Mouse (Mus musculus): ENCODE results near the gene St6galnac4.

Gene St6galnac4

DNA sequence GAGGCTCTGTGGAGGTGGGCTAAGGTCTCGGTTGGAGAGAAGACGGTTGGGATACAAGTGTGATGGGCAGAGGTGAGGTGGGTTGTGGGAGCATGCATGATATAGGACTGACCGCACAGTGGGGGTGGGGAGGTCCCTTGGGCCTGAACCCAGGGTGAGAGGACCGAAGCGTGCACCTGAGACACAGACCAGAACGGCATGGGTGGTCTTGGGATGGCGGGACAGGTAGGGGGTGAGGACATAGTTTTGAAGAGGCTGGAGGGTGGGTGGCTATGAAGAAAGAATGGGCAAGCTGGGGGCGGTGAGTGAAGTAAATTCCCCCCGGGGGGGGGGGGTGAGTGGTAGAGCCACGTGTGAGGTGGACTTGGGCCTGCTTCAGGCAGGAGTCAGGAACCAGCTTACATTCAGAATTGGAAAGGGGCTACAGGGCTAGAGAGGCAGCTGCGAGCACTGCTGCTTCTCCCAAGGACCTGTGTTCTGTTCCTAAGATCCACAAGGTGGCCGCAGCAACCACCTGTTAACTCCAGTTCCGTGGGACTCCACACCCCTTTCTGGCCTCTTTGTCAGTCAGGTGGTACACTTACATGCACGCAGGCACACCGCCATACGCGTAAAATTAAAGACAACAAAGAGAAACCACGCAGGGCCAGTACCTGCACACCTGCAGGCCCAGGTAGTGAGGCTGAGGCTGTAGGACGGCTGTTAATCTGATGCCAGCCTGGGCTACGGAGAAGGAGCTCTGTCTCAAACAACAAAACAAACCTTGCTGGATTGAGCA, 40.6 kb downstream of the St6galnac4 start:
- peak; percentile 39 for DNase-seq (ENCODE audit: low read depth, low spot score)

DNA sequence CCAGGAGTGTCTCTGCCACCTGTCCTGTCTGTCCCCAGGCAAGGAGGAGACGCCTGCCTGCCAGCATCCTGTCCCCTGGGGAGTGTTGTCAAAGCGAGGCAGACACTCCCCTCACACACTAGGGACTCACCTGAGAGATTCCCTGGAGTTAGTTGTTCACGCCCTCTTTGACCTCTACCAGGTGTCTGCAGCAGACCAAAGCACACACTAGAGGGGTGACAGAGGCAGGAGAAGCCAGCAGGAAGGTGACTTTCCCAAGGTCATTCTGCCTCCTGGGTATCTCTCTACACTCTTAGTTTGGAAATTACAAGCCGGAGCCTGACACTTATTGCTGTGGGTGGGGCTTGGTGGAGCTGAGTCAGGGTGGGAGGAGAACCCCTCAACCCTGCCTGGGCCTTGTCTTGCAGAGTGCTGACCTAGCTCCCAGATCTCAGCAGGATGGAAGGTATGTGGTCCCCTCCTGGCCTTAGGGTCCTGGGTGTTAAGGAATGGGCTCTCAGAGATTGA, 41.2 kb downstream of the St6galnac4 start:
- DNase-seq (ENCODE audit: low read depth, low spot score), result peak; percentile 36

DNA sequence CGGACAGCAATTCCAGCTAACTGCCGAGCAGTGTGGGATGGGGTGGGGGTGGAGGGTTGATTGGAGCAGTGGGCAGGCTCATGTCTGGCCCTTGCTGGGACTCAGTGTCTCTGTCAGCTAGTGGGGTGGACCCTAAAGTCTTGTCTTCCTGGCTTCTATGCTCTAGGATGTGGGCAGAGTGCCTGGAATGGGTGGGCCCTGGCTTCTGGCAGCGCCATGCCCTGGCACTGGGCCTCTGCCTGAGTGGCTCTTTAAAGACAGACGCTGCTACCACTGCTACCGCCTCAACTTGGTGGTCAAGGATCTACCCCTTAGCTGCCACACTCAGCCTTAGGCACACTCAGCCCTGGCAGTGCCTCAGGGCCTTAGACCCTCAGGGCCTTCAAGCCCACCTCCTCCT, 41.8 kb downstream of the St6galnac4 start:
- DNase-seq (ENCODE audit: low read depth, low spot score), result peak; percentile 73

DNA sequence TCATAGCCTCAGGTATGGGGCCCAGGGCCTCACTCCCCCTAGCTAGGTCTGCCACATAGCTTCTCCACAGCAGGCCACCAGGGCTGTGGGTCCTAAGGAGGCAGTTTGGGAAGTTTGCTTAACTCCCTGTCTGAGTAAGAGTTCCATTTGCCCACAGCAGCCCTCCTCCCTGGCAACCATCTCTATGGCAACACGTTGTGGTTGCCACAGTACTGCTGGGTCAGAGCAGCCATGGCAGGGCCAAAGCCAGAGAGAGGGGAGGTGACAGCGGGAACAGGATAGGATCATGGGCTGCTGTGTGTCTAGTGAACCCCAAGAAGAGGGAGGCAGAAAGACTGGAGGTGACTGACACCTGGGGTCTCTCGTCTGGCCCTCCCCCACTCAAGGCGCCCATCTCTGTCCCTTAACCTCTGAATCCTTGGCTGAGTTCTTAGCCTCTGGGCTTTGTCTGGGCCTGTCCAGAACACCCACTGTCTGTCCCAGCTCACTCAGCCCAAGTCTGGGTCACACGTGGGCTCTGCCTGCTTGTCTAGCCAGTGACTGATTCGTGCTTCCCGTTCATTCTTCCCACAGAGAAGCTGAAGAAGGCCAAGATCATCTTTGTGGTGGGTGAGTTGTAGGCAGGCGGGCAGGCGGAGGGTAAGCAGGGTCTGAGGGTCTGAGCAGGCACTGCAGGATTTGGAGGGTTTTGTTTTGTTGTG, 42.5 kb downstream of the St6galnac4 start:
- peak; percentile 82 for DNase-seq (ENCODE audit: low read depth, low spot score)

DNA sequence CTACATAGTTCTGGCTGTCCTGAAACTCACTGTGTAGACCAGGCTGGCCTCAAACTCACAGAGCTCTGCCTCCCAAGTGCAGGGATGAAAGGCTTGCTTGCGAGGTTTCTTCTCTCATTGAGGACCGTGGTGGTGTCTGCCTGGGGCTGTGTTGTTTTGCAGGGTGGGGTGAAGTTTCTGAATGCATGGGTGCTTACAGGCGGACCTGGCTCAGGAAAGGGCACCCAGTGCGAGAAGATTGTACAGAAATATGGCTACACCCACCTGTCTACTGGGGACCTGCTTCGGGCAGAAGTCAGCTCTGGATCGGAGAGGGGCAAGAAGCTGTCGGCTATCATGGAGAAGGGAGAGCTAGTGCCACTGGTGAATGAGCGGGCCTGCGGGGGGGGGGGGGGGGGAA, 43.1 kb downstream of the St6galnac4 start:
- DNase-seq (ENCODE audit: low read depth, low spot score), result no peak

DNA sequence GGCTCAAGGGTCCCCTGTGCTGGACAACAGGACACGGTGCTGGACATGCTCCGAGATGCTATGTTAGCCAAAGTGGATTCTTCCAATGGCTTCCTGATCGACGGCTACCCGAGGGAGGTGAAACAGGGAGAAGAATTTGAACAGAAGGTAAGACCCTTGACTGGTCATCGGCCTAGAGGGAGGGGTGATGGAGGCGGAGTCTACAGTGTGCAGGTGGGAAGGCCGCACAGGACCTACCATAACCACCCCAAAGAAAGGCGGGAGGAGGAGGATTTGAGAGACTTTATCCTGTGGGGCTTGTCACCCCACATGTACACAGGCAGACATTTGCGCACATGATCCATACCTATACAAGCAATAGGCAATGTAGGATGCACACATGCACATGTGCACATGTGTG, 44.2 kb downstream of the St6galnac4 start:
- DNase-seq (ENCODE audit: low read depth, low spot score), result no peak

DNA sequence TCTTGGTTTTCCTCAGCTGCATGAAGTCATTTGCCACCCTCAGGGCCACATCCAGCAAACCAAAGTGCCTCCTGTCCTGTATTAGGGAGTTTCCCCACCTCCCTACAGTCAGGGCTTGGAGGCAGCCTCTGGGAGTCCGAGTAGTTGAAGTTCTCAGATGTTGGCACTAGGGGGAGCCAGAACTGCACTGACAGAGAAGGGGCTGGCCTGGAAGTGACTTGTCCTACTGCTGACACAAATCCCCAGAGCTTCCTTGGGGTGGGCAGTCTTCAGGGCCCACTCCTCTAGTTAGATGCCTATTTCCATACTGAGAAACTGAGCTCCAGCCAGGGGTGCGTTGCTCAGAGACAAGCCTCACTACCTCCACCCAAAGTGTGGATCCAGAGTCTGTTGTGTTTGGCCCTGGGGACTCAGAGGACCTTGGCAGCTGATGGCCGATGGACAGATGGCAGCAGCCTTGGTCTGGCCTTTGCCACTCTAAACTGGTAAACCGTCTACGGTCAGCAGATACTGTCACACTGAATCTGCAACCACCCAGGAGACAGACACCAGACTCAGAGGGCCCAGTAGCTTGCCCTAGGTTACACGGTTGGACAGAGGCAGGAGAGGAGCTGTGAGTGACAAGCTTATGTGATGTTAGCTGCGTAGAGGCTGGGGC, 45.0 kb downstream of the St6galnac4 start:
- peak; percentile 91 for DNase-seq (ENCODE audit: low read depth, low spot score)

DNA sequence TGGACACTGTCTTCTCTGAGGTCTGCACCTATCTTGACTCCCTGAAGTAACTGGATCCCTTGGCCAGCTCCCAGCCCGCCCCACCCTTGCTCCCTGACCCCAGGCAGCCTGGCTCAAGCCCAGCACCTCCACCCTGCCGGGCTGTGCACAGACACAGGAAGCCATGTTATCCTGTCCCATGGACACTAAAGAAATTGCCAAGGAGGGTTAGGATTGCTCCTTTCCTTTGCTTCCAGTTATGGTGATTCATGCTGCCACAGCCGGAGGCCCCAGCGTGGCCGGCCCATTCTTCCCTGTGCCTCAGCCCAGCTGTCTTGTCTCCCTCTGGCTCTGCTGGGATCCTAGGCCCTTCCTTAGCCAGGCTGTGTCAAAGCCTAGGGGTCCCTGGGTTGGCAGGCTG, 46.8 kb downstream of the St6galnac4 start:
- no peak for DNase-seq (ENCODE audit: low read depth, low spot score)

DNA sequence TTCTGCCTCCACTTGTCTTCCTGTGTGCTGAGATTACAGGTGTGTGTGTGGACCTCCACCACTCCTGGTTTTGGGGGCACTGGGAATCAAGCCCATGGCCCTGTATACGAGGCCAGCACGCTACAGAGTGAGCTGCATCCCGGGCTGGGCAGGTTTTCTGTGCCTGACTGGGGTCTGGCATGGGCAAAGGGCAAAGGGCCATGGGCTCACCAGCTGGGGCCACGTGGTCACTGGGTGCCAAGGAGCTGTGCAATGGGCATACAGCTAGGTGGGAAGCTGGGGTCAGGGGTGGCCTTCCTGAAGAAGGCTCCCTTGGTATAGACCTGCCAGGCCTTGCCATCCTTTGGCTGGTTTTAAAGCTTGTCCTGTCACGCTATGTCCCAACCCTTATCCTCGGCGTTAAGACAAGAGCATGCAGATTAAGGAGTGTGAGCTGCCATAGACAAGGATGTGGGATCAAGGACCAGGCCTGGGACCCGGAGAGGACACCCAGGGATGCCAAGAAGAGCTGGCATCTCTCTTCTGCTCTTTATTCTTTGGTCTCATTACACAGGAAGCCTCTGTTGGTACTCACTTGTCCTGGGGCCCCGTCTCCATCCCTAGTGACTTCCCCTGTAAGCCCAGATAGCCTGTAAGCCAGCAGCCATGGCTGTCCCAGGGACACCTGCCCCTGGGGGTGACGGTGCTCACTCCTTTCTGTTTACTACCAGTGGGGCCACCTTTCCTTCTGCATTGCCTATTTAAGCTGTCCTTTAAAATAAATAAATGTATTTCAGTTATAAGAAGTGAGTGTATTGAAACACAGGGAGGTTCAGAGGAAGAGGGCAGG, 47.6 kb downstream of the St6galnac4 start:
- no peak for DNase-seq (ENCODE audit: low read depth, low spot score)

DNA sequence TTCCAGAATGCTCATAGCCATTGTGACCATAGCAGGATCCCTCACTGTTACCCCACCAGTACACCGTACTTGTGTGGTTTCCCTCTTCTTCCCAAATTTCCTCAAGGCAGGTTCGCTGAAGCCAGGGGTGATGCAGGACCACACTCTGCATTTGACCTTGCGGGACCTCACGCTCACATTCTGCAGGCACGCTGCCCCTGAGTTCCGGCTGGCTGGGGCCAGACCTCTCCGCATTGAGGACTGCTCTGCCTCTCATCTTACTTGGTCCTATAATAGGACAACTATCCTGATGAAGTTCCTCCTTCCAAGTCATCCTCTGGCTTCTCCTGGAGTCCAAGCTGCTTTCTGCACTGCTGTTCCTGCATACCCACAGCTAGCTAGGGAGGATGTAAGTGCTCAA, 49.7 kb downstream of the St6galnac4 start:
- DNase-seq (ENCODE audit: low read depth, low spot score), result no peak

DNA sequence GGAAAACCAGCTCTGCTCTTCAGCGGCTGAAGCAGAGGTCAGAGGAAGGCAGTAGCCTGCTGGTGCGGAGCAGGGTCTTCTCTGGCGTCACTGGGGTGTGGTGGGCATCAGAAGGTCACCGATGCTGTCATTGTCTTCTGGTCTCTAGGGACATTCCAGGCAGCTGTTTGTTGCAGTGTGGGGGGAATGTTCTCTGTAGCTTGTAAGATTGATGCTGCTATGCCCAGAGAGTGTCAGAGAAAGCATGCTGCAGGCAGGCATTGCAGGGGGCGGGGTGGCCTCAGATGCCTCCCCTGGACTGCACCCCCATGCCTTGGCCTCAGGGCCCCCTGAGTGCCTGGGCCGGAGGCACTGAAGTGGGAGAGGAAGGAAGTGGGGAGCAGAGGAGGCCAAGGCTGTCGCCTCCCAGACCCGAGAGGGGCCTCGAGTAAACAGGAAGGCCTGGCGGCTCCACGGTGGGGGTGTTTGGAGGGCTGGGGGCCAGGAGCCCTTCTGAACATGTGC, 50.9 kb downstream of the St6galnac4 start:
- DNase-seq (ENCODE audit: low read depth, low spot score), result no peak

DNA sequence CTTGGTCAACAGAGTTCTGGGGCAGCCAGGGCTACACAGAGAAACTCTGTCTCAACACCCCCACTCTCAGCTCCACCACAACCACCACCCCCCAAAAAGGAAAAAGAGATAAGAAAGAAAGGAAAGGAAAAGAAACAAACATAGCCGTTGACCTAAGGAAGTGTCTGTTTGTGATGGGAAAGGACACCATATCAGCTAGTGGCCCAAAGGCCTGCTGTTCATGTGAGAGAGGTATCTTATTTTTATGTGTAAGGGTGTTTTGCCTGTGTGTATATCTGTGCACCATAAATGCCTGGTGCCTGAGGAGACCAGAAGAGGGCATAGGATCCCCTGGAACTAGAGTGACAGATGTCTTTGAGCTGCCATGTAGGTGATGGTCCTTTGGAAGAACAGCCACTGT, 52.7 kb downstream of the St6galnac4 start:
- no peak for DNase-seq (ENCODE audit: low read depth, low spot score)

DNA sequence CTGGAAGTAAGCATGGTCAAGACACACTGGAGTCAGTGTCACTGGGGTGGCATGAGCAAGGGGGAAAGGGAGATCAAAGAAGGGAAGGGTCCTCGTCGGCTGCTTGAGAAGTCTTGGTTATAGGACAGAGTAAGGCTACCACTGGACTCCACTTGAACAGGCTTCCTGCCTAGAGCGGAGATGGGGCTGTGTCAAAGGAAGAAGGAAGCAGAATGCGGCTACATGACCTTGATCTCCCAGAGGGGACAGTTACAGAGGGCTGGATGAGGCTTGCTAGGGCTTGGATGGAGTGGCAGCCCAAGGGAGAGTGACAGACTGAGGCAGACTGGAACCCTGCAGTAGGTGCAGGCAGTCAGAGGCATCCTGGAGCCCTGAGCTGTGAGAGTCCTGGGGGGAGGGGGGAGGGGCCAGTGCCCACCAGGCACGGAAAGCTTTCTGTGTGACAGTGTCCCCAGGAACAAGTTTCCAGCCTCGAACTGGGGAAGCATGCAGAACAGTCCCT, 53.7 kb downstream of the St6galnac4 start:
- no peak for DNase-seq (ENCODE audit: low read depth, low spot score)

DNA sequence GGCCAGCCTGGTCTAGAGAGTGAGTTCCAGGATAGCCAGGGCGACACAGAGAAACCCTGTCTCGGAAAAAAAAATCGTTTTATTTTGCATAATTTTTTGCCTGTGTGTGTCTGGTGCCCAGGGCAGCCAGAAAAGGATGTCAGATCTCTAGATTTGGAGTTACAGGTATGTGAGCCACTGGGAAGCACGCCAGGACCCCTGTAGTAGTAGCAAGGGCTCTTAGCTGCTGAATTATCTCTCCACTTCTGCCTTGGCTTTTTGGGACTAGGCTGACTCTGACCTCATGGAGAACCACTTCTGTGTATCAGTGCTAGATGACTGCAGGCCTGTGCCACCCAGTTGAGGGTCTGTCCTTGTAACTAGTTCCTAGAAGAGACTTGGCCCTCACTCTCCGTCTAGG, 54.9 kb downstream of the St6galnac4 start:
- DNase-seq (ENCODE audit: low read depth, low spot score), result no peak

DNA sequence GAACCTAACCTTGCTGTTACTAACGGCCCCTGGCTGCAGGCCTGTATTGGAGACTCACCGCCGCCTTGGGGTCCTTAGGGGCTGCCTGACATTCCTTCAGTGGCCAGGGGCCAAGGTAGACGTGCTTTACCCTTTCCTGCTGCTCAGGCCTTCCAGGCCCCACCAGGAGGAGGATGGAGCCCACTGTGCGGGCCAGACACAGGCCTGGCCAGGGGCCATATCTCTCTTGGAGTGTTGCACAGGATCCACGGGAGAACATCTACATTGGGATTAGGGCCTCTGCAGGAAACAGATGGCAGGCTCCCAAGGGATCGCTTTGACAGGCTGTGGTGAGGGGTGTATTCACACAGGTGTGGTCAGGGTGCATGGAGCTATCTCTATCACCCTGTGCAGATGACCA, 55.9 kb downstream of the St6galnac4 start:
- no peak for DNase-seq (ENCODE audit: low read depth, low spot score)

DNA sequence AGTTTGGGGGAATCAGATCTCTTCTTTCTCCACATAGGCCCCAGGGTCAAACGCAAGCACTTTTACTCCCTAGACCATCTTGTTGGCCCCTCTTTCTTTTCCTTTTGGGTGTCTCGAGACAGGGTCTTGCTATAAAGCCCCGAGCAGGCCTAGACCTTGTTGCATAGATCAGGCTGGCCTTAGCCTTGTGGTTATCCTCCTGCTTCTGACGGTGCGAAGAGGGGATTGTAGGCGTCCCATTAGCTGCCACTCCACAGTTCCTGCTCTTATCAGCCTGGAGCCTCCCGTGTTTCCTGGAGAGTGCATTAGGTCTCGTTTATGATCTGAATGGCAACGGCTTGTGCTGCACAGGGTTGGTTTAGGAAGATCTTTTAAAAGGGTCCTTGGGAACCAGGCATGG, 57.2 kb downstream of the St6galnac4 start:
- DNase-seq (ENCODE audit: low read depth, low spot score), result no peak

DNA sequence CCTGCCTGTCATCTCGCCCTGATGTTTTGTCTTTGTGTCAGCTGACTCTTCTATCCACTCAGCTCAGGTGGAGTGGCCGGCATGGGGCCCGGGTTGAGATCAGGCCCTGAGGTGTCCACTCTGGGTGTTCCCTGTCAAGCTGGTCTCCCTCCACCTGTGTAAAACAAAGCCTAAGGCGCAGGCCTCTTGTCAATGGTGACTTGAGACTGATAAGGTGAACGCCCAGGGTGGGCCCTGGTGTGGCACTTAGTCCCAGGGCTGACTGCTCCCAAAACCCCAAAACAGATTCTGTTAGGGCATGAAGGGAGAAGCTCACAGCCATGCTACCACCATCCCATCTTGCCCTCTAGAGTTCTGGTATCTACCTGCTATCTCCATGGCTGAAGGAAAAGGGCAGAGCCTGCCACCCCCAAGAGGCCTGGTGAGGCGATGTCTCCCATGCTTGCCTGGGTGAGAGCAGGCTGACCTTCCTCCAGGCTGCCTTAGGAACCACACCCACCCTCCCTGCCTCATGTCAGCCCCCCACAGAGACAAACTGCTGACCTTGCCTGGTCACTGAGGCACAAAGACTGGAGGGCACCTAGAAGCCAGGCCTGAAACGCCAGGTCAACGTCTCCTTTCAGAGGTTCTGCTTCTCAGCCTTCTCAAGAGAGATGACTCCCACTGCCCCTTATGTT, 58.0 kb downstream of the St6galnac4 start:
- DNase-seq (ENCODE audit: low read depth, low spot score), result no peak

DNA sequence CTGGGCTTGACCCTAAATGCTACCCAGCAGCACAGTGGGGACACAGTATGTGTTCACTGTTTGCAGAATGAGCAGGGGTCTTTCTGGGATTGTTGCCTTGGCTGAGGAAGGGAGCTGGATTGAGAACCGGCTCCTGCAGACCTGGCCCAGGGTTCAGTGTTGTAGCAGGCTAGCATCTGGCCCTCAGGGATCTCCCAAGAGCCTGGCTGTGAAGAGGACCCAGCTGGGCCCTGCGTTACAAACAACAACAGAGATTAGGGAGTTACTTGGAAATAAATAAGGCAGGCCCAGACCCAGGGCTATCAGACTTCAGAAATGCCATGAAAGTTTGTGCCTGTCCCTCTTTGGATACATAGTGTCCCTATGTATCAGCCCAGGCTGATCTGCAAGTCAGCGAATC, 58.8 kb downstream of the St6galnac4 start:
- no peak for DNase-seq (ENCODE audit: low read depth, low spot score)

DNA sequence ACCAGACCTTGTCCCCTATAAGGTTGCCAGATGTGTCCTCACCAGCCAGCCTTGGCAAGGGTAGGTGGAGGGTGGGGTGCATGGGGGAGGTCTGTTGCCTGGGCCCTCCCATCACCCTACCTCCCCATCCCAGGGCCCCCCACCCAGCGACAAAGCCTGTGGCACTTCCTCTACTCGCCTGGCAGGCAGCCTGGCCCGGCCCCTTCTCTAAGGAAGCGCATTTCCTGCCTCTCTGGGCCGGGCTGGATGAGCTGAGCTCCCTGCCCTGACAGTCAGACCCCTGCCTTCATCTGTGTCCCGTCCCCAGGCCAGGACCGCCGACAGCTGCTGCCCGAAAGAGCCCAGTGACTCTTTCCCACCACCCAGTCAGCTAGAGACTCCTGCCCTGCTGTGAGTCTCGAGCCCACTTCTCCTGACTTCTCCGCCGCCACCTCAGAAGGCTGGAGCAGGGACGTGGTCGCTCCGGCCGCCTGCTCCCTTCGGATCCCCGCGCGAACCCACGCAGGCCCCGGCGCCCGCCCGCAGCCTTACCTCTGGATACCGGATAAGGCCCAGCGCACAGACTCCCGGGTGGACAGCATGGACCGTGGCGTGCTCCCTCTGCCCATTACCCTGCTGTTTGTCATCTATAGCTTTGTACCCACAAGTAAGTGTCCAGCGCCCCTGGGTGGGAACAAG, 59.6 kb downstream of the St6galnac4 start, which contains the start of gene Eng:
Eng (plus strand) TSS at position 217 of the 678 bp plus-strand sequence.
- DNase-seq (ENCODE audit: low read depth, low spot score), result no peak

DNA sequence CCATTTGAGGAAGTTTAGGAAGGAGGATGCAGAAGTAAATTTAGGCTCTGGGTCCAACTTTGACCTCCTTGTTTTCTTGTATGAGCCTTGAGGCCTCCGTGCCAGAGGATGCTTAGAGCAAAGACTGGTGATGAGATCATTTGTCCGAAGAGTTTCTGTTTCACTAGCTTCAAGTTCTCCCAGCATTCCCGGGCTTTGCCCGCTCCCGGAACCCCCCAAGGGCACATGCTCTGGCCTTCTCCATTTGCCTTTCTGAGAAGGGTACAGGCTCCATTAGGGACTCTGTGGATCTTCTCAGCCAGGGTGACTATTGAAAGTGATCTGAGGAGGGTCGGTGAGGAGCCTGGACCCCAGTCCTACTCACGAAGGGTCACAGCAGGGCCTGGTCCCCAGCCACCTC, 60.5 kb downstream of the St6galnac4 start:
- DNase-seq (ENCODE audit: low read depth, low spot score), result no peak

All from brain, adult 2 months (tissue).